Mouse (Mus musculus): ENCODE measurements around the gene Ldlrad3. TPM values are rescaled to one million over a fixed set of nuclear protein-coding genes. Genes with fewer than 3 reads are reported as not detected.

Ldlrad3 gene
- polyA plus RNA-seq, 1 experiment from 2014 or later = 20.4 TPM

- Histone ChIP-seq H3K4me1 (replicated peaks; ENCODE audit: insufficient read depth, low read length) (peaks cover 12% of the 10 kb centered on the region), H3K4me2 (ENCODE audit: low read length) (no peak overlapping the region), H3K4me3 (replicated peaks; ENCODE audit: low read depth, low read length) (no peak overlapping the region), H3K27me3 (ENCODE audit: insufficient read depth, low read length) (no peaks in the 10 kb centered on the region), H3K9ac (ENCODE audit: low read depth, low read length) (no peak overlapping the region), H3K36me3 (ENCODE audit: insufficient read depth, low read length) (no peaks in the 10 kb centered on the region), H3K27ac (peak overlapping the region; percentile 34), H3K9me3 (replicated peaks; ENCODE audit: low read length) (no peaks in the 10 kb centered on the region)
- no peak for TF ChIP-seq CTCF (IDR thresholded peaks at IDR 0.05; ENCODE audit: low read depth)
- no peak for DNase-seq (ENCODE audit: low spot score)
- WGBS = 56% methylated on average over 5 of the region's 5 CpGs
- ATAC-seq (replicated peaks; ENCODE audit: low FRiP score, low read depth) = no peak
Observed at GRCm38 (mm10) chr2:102176434-102176772, 9.8 kb downstream of the Ldlrad3 start.

- DNase-seq (ENCODE audit: low spot score) (no peak), ATAC-seq (replicated peaks; ENCODE audit: low FRiP score, low read depth) (no peak)
- no peaks in the 10 kb centered on the region for H3K9me3 ChIP-seq (replicated peaks; ENCODE audit: low read length)
- H3K27me3 ChIP-seq (ENCODE audit: insufficient read depth, low read length) = no peaks in the 10 kb centered on the region
- no peak for TF ChIP-seq CTCF (IDR thresholded peaks at IDR 0.05; ENCODE audit: low read depth)
- H3K9ac ChIP-seq (ENCODE audit: low read depth, low read length) = no peak overlapping the region
- no peak overlapping the region for H3K4me3 ChIP-seq (replicated peaks; ENCODE audit: low read depth, low read length)
- H3K4me2 ChIP-seq (ENCODE audit: low read length) = no peak overlapping the region
- peaks cover 7% of the 10 kb centered on the region; the same call in 1 of the 2 replicates for H3K4me1 ChIP-seq (replicated peaks; ENCODE audit: insufficient read depth, low read length)
- H3K27ac ChIP-seq = peak overlapping the region; percentile 34
- H3K36me3 ChIP-seq (ENCODE audit: insufficient read depth, low read length) = no peaks in the 10 kb centered on the region
- 63% methylated on average over 15 of the region's 15 CpGs for WGBS
Observed at GRCm38 (mm10) chr2:102175741-102176433, 10.3 kb downstream of the Ldlrad3 start.

GRCm38 (mm10) chr2:102172458-102172857 lies 13.7 kb downstream of the Ldlrad3 start:
- no peak overlapping the region for H3K4me2 ChIP-seq (ENCODE audit: low read length)
- no peak overlapping the region for H3K27ac ChIP-seq
- no peaks in the 10 kb centered on the region for H3K9me3 ChIP-seq (replicated peaks; ENCODE audit: low read length)
- no peak for ATAC-seq (replicated peaks; ENCODE audit: low FRiP score, low read depth)
- TF ChIP-seq CTCF (IDR thresholded peaks at IDR 0.05; ENCODE audit: low read depth) = no peak
- DNase-seq (ENCODE audit: low spot score) = no peak
- H3K27me3 ChIP-seq (ENCODE audit: insufficient read depth, low read length) = no peaks in the 10 kb centered on the region
- H3K36me3 ChIP-seq (ENCODE audit: insufficient read depth, low read length) = no peaks in the 10 kb centered on the region
- H3K4me3 ChIP-seq (replicated peaks; ENCODE audit: low read depth, low read length) = no peak overlapping the region
- H3K9ac ChIP-seq (ENCODE audit: low read depth, low read length) = no peak overlapping the region
- 55% methylated on average over 4 of the region's 4 CpGs for WGBS
- H3K4me1 ChIP-seq (replicated peaks; ENCODE audit: insufficient read depth, low read length) = peaks cover 5% of the 10 kb centered on the region; the same call in 1 of the 2 replicates

GRCm38 (mm10) chr2:102166550-102167325 lies 19.4 kb downstream of the Ldlrad3 start:
- Histone ChIP-seq H3K4me3 (replicated peaks; ENCODE audit: low read depth, low read length) (no peak overlapping the region), H3K27me3 (ENCODE audit: insufficient read depth, low read length) (no peaks in the 10 kb centered on the region), H3K27ac (no peak overlapping the region), H3K36me3 (ENCODE audit: insufficient read depth, low read length) (no peaks in the 10 kb centered on the region), H3K4me2 (ENCODE audit: low read length) (0 out of 2 replicates have a peak overlapping the region, but pooled peaks have one; percentile 1), H3K4me1 (replicated peaks; ENCODE audit: insufficient read depth, low read length) (peaks cover 10% of the 10 kb centered on the region), H3K9ac (ENCODE audit: low read depth, low read length) (no peak overlapping the region), H3K9me3 (replicated peaks; ENCODE audit: low read length) (no peaks in the 10 kb centered on the region)
- peak; percentile 44 for DNase-seq (ENCODE audit: low spot score)
- peak; percentile 19; the same call in 1 of the 2 replicates for TF ChIP-seq CTCF (IDR thresholded peaks at IDR 0.05; ENCODE audit: low read depth)
- WGBS = 49% methylated on average over 15 of the region's 15 CpGs
- ATAC-seq (replicated peaks; ENCODE audit: low FRiP score, low read depth) = no peak

- ATAC-seq (replicated peaks; ENCODE audit: low FRiP score, low read depth) = no peak
- no peak overlapping the region for H3K27ac ChIP-seq
- no peak overlapping the region for H3K9ac ChIP-seq (ENCODE audit: low read depth, low read length)
- no peaks in the 10 kb centered on the region for H3K27me3 ChIP-seq (ENCODE audit: insufficient read depth, low read length)
- peaks cover 10% of the 10 kb centered on the region for H3K4me1 ChIP-seq (replicated peaks; ENCODE audit: insufficient read depth, low read length)
- 71% methylated on average over 3 of the region's 3 CpGs for WGBS
- H3K9me3 ChIP-seq (replicated peaks; ENCODE audit: low read length) = no peaks in the 10 kb centered on the region
- no peak overlapping the region for H3K4me2 ChIP-seq (ENCODE audit: low read length)
- H3K4me3 ChIP-seq (replicated peaks; ENCODE audit: low read depth, low read length) = no peak overlapping the region
- TF ChIP-seq CTCF (IDR thresholded peaks at IDR 0.05; ENCODE audit: low read depth) = no peak
- H3K36me3 ChIP-seq (ENCODE audit: insufficient read depth, low read length) = no peaks in the 10 kb centered on the region
- DNase-seq (ENCODE audit: low spot score) = no peak
Observed at GRCm38 (mm10) chr2:102163106-102163505, 23.1 kb downstream of the Ldlrad3 start.

GRCm38 (mm10) chr2:102157555-102157954 lies 28.6 kb downstream of the Ldlrad3 start:
- Histone ChIP-seq H3K9ac (ENCODE audit: low read depth, low read length) (no peak overlapping the region), H3K27ac (no peak overlapping the region), H3K4me1 (replicated peaks; ENCODE audit: insufficient read depth, low read length) (peaks cover 39% of the 10 kb centered on the region), H3K4me2 (ENCODE audit: low read length) (no peak overlapping the region), H3K27me3 (ENCODE audit: insufficient read depth, low read length) (no peaks in the 10 kb centered on the region), H3K4me3 (replicated peaks; ENCODE audit: low read depth, low read length) (no peak overlapping the region), H3K36me3 (ENCODE audit: insufficient read depth, low read length) (no peaks in the 10 kb centered on the region), H3K9me3 (replicated peaks; ENCODE audit: low read length) (no peaks in the 10 kb centered on the region)
- no peak for ATAC-seq (replicated peaks; ENCODE audit: low FRiP score, low read depth)
- TF ChIP-seq CTCF (IDR thresholded peaks at IDR 0.05; ENCODE audit: low read depth) = no peak
- DNase-seq (ENCODE audit: low spot score) = no peak
- 91% methylated on average over 3 of the region's 3 CpGs for WGBS
